Mouse (Mus musculus): Measurements from ENCODE around the gene Fuz. TPM values are rescaled to one million over a fixed set of nuclear protein-coding genes. Genes with fewer than 3 reads are reported as not detected.

Fuz gene
- total RNA-seq, 1 experiment from 2014 or later, result 29.9 TPM

- ATAC-seq (ENCODE audit: extremely low read depth, insufficient number of reproducible peaks, low FRiP score, poor library complexity, severe bottlenecking), result no peak
Measured at GRCm38 (mm10) chr7:44916191-44916590, 20.3 kb downstream of the Fuz start.

- no peak for ATAC-seq (ENCODE audit: extremely low read depth, insufficient number of reproducible peaks, low FRiP score, poor library complexity, severe bottlenecking)
Measured at GRCm38 (mm10) chr7:44916881-44917280, 21.0 kb downstream of the Fuz start.

DNA sequence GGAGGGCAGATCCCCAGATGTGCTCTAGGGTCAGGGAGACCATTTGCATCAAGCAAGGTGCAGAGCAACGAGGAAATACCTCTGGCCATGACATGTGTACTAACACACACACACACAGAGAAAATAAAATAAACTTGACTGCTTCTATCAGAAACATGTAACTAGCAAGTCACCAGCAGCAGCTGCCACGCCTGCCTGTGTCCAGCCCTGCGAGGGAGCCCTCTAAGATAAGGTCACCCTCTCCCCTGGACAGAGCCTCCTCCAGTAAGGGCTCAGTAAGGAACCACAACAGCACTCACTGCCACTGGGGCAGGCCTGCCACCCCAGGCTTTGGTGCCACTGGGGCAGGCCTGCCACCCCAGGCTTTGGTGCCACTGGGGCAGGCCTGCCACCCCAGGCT lies 22.3 kb downstream of the Fuz start:
- ATAC-seq (ENCODE audit: extremely low read depth, insufficient number of reproducible peaks, low FRiP score, poor library complexity, severe bottlenecking), result no peak

DNA sequence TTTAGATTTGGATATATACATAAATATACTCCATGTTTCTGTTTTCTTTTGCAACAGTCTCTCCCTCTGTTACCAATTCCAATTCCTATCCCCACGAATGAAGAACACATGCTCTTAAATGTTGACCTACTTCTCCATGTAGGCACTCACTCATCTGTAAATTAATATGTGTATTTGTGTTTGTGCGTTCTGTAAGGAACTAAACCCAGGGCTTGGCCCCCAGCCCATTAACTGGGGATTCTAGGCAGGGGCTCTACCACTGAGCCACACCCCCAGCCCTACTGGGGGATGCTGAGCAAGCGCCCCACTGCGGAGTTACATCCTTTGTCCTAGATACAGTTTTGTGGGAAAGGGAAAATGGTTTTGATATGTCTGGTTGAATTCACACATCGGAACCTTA lies 23.2 kb downstream of the Fuz start:
- ATAC-seq (ENCODE audit: extremely low read depth, insufficient number of reproducible peaks, low FRiP score, poor library complexity, severe bottlenecking), result no peak

DNA sequence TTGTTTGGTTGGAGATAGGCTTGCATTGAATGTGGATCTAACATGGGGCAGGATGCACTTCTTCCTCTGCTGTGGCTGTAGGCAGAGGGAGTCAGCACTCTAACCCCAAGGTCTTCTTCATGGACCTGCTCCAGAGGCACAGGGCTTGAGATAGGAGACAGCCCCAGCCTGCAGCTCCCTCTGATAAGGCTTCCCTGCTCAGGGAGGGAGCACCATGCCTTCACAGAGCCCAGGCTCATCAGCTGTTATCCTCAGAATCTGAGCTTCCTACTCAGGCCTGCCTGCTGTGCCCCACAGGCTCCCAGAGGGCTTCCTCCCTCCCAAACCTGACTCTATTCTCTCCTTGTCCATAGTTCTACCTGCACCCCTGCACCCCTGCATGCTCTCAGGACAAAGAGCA lies 26.7 kb downstream of the Fuz start:
- no peak for ATAC-seq (ENCODE audit: extremely low read depth, insufficient number of reproducible peaks, low FRiP score, poor library complexity, severe bottlenecking)

GRCm38 (mm10) chr7:44925468-44925867 lies 29.6 kb downstream of the Fuz start:
- no peak for ATAC-seq (ENCODE audit: extremely low read depth, insufficient number of reproducible peaks, low FRiP score, poor library complexity, severe bottlenecking)

- no peak for ATAC-seq (ENCODE audit: extremely low read depth, insufficient number of reproducible peaks, low FRiP score, poor library complexity, severe bottlenecking)
Measured at GRCm38 (mm10) chr7:44928570-44928969, 32.7 kb downstream of the Fuz start.

DNA sequence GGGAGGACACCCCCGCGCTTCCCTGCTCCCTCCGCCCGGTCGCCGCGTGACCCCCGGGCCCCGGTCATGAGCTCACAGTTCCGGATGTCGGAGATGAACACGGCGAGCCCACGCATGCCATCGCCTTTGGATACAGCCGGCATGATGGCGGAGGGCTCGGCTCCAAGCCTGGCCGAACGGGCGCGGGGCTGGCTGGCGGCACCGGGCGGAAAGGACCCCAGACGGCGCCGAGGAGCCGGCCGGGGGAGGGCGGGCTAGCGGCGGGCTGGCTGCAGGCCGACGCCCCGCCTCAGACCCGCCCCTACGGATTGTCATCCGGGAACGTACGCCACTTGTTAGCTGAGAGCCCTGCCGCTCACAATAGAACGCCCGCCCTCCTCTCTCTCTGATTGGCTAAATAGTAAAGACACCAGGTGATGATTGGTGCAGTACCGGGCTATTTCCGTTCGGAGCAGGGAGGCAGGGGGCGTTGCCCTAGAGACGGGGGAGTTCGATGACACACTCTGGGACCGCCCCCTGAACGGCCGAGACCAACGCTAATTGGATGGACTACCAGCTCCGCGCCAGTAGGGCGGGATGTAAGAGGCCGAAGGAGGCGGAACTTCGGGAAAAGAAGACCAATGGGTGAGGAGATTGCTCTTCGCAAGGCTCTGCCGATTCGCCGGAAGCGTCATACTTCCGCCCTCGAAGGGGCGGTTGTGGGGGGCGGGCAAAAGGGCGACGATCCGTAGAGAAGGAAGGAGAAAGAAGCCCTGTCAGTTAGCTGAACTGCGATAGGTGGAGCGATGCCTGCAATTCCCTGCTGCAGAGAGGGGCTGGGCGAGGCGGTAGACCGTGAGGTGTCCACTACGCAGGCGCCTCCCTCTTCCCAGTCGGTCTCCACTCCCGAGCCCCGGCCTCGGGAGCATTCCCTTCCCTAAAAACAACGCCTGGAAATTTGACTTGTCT lies 33.6 kb downstream of the Fuz start, which contains the start of gene Ap2a1:
Gene Ap2a1 (minus strand): TSS at position 293 of the 948 bp plus-strand sequence.
- ATAC-seq (ENCODE audit: extremely low read depth, insufficient number of reproducible peaks, low FRiP score, poor library complexity, severe bottlenecking), result peak; percentile 94

DNA sequence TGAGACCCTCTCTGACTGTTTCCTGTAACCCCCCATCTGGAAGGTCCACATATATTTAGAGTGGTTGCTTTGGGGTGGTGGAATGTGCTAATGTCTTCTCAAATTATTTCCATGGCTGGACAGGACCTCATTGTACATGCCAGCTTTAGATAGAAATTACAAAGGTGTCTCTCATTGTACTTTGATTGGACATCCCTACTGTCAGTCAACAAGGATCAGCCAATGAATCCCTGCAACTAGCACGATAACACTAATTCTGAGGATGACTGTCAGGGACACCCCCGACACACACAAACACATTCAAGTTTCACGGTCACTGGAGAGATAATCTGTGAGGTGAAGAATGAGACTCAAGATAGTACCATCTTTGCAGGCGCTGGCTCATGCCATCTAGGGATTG lies 42.8 kb downstream of the Fuz start:
- ATAC-seq (ENCODE audit: extremely low read depth, insufficient number of reproducible peaks, low FRiP score, poor library complexity, severe bottlenecking), result no peak

GRCm38 (mm10) chr7:44942904-44943303 lies 47.0 kb downstream of the Fuz start, which contains the start of gene Tsks:
TSS of gene Tsks (plus strand) at chr7:44943204.
- ATAC-seq (ENCODE audit: extremely low read depth, insufficient number of reproducible peaks, low FRiP score, poor library complexity, severe bottlenecking), result no peak

GRCm38 (mm10) chr7:44949922-44950321 lies 54.0 kb downstream of the Fuz start:
- no peak for ATAC-seq (ENCODE audit: extremely low read depth, insufficient number of reproducible peaks, low FRiP score, poor library complexity, severe bottlenecking)

DNA sequence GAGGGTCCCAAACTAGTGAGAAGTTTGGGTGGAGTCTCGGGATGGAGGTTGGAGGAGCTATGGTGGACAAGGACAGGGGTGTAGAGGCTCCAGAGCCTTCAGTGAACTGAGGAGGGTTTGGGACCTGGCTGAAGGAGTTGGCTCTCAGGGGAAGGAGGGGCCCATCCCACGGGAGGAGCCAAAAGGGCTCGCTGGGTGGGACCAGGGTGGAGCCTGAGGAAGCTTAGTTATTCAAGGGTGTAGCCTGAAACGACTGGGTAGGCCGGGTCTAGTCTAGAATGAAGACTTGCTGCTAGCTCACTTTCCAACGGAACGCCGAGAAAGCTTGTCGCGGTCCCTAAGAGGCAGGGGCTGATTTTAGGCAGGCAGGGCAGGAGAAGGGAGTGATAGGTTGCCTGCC lies 56.1 kb downstream of the Fuz start:
- no peak for ATAC-seq (ENCODE audit: extremely low read depth, insufficient number of reproducible peaks, low FRiP score, poor library complexity, severe bottlenecking)

Other genes with a start within 250 kb of the Fuz start
- not detected in 2 replicates for gene Myh14, start 225.2 kb upstream of the Fuz start, total RNA-seq (2017)
- gene Izumo2, start 187.3 kb upstream of the Fuz start, total RNA-seq (2017), result not detected in 2 replicates
- 49.1 and 52.8 TPM in 2 replicates for gene Vrk3, start 147.7 kb upstream of the Fuz start, total RNA-seq (2017)
- 0.98 and 1.5 TPM in 2 replicates for gene Zfp473, start 145.0 kb upstream of the Fuz start, total RNA-seq (2017)
- gene Nup62, start 80.0 kb upstream of the Fuz start, total RNA-seq (2017), result 40.6 and 42.0 TPM in 2 replicates
- gene Il4i1, start 79.7 kb upstream of the Fuz start, total RNA-seq (2017), result 25.3 and 28.3 TPM in 2 replicates
- 1.3 and 1.8 TPM in 2 replicates for gene Atf5, start 79.4 kb upstream of the Fuz start, total RNA-seq (2017)
- 26.4 and 37.0 TPM in 2 replicates for gene Akt1s1, start 47.1 kb upstream of the Fuz start, total RNA-seq (2017)
- 62.0 and 73.8 TPM in 2 replicates for gene Tbc1d17, start 47.0 kb upstream of the Fuz start, total RNA-seq (2017)
- gene Pnkp, start 38.9 kb upstream of the Fuz start, total RNA-seq (2017), result 95.7 and 102 TPM in 2 replicates
- gene Ptov1, start 26.3 kb upstream of the Fuz start, total RNA-seq (2017), result 5.2 and 9.7 TPM in 2 replicates
- 23.5 and 26.8 TPM in 2 replicates for gene Med25, start 3.4 kb upstream of the Fuz start, total RNA-seq (2017)
- 23.9 and 29.8 TPM in 2 replicates for gene Ap2a1, start 33.4 kb downstream of the Fuz start, total RNA-seq (2017)
- gene Tsks, start 47.1 kb downstream of the Fuz start, total RNA-seq (2017), result not detected in 2 replicates
- not detected in 2 replicates for gene Cpt1c, start 78.8 kb downstream of the Fuz start, total RNA-seq (2017)
- gene Prmt1, start 90.5 kb downstream of the Fuz start, total RNA-seq (2017), result 41.1 and 52.0 TPM in 2 replicates
- 216 and 230 TPM in 2 replicates for gene Irf3, start 101.6 kb downstream of the Fuz start, total RNA-seq (2017)
- gene Bcl2l12, start 102.6 kb downstream of the Fuz start, total RNA-seq (2017), result 17.8 and 20.9 TPM in 2 replicates
- gene Scaf1, start 120.3 kb downstream of the Fuz start, total RNA-seq (2017), result 35.7 and 39.7 TPM in 2 replicates
- gene Rras, start 121.9 kb downstream of the Fuz start, total RNA-seq (2017), result 4.9 and 7.1 TPM in 2 replicates
- 7.6 and 10.2 TPM in 2 replicates for gene Prr12, start 156.8 kb downstream of the Fuz start, total RNA-seq (2017)
- 50.7 and 51.0 TPM in 2 replicates for gene Nosip, start 166.3 kb downstream of the Fuz start, total RNA-seq (2017)
- 19.8 and 21.8 TPM in 2 replicates for gene Prrg2, start 166.6 kb downstream of the Fuz start, total RNA-seq (2017)
- gene Rcn3, start 196.1 kb downstream of the Fuz start, total RNA-seq (2017), result 9.2 and 16.1 TPM in 2 replicates
- gene Fcgrt, start 207.8 kb downstream of the Fuz start, total RNA-seq (2017), result 29.6 and 32.2 TPM in 2 replicates
- 587 and 609 TPM in 2 replicates for gene Rps11, start 228.4 kb downstream of the Fuz start, total RNA-seq (2017)
- gene Rpl13a, start 232.7 kb downstream of the Fuz start, total RNA-seq (2017), result 2,520 and 3,147 TPM in 2 replicates
- gene Gm45713, start 240.2 kb downstream of the Fuz start, total RNA-seq (2017), result 0.58 TPM in 1 of 2 replicates, not detected in the other
- 34.4 and 37.5 TPM in 2 replicates for gene Flt3l, start 240.4 kb downstream of the Fuz start, total RNA-seq (2017)

Data from neutrophil, adult 5-6 weeks (primary cell).